Mouse (Mus musculus): ENCODE results near the gene Cdc42se1.

DNA sequence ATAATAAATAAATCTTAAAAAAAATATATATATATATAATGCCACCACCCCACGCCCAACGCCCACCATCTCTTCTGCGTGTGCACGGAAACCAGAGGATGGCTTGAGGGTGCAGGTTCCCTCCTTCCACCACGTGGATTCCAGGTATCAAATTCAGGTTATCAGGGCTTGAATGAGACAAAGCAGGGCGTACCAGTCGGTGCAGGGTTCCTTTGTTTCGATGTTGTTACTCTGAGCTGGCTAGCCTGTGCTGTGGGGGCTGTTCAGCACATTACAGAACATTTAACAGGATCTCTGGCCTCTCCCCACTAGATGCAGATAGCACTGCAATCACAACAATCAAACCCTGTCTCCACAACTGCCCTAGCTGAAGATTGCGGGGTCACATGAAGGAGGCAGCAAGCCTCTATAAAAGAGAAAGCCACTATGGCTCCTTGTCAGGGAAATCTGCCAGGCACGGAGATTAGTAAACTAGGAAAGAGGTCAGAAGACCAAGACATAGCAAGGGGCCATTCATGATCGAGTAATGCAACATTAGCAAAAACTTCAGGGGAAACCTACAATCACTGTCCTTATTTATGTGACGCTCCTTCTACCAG, 42.3 kb downstream of the Cdc42se1 start:
- TF ChIP-seq KAT2A (conservative IDR thresholded peaks at IDR 0.05; ENCODE audit: low read depth, low read length) (no peak), CTCF (IDR thresholded peaks at IDR 0.05 in 2 of 3, conservative IDR thresholded peaks at IDR 0.05 in 1 of 3; ENCODE audit: control insufficient read depth in 1 of 3, insufficient read depth in 1 of 3, low read depth in 2 of 3, low read length in 3 of 3, poor library complexity in 1 of 3, severe bottlenecking in 1 of 3) (no peak), POLR2A (IDR thresholded peaks at IDR 0.05; ENCODE audit: control insufficient read depth in 1 of 2, insufficient read depth in 1 of 2, low read depth in 1 of 2, low read length in 2 of 2, poor library complexity in 1 of 2) (no peak), TCF12 (IDR thresholded peaks at IDR 0.05; ENCODE audit: low read depth, low read length) (no peak), USF2 (IDR thresholded peaks at IDR 0.05; ENCODE audit: borderline replicate concordance in 1 of 2, insufficient read depth in 1 of 2, low read depth in 1 of 2, low read length in 2 of 2) (no peak)
